Mouse (Mus musculus): ENCODE measurements at regions not wholly inside any gene's neighbourhood (a gene's known extent, or its start where the extent isn't known, plus 50 kb on each side); places are given as distances from the start of the nearest gene placed in this dataset.

DNA sequence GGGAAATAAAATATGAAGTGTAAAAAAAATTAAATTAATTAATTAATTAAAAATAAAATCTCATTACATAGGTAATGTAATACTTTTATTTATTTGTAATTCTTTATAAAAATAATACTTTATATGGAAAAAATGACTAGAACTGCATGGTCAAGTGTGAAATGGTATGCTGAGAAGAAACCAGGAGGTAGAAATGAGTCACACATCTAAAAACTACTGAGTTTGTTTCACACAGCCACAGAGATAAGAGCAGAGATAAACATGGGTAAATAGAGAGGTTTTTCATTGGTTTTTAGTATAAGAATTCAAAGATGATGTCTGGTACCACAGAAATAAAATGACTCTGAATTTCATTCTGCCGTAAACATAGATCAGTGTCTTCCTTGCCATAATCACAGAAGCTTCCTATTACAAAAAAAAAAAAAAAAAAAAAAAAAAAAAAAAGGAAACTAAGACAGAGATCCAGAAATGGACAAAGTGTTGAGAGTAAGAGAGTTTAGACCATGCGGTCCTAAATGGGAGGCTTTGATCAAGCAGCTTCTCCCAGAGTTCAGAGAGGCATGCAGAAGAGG lies 1190.5 kb upstream of the Zeb2 start:
- H3K27ac ChIP-seq: no peak overlapping the region
- H3K4me3 ChIP-seq (replicated peaks): no peak overlapping the region
- no peaks in the 10 kb centered on the region for H3K36me3 ChIP-seq
- H3K9ac ChIP-seq: no peak overlapping the region
- H3K4me2 ChIP-seq (replicated peaks): no peak overlapping the region
- WGBS: 93% methylated on average over 2 of the region's 2 CpGs
- H3K4me1 ChIP-seq (replicated peaks): no peaks in the 10 kb centered on the region
- ATAC-seq: no peak
- no peaks in the 10 kb centered on the region for H3K27me3 ChIP-seq (replicated peaks)
- H3K9me3 ChIP-seq: no peaks in the 10 kb centered on the region

GRCm38 (mm10) chr2:46302627-46303026 lies 1185.4 kb upstream of the Zeb2 start:
- Histone ChIP-seq H3K4me3 (replicated peaks) (no peak overlapping the region), H3K4me2 (replicated peaks) (no peak overlapping the region), H3K27ac (no peak overlapping the region), H3K27me3 (replicated peaks) (no peaks in the 10 kb centered on the region), H3K9ac (no peak overlapping the region), H3K4me1 (replicated peaks) (no peaks in the 10 kb centered on the region), H3K36me3 (no peaks in the 10 kb centered on the region), H3K9me3 (no peaks in the 10 kb centered on the region)
- ATAC-seq: no peak
- 73% methylated on average over 1 of the region's 1 CpGs for WGBS

GRCm38 (mm10) chr2:46297274-46297843 lies 1180.2 kb upstream of the Zeb2 start:
- no peak overlapping the region for H3K9ac ChIP-seq
- H3K27me3 ChIP-seq (replicated peaks): no peaks in the 10 kb centered on the region
- H3K4me2 ChIP-seq (replicated peaks): no peak overlapping the region
- ATAC-seq: no peak
- H3K27ac ChIP-seq: no peak overlapping the region
- H3K36me3 ChIP-seq: no peaks in the 10 kb centered on the region
- no peak overlapping the region for H3K4me3 ChIP-seq (replicated peaks)
- WGBS: 71% methylated on average over 2 of the region's 2 CpGs
- no peaks in the 10 kb centered on the region for H3K4me1 ChIP-seq (replicated peaks)
- no peaks in the 10 kb centered on the region for H3K9me3 ChIP-seq

- ATAC-seq: no peak
- WGBS: 80% methylated on average over 5 of the region's 5 CpGs
Observed at GRCm38 (mm10) chr2:46283929-46284598, 1166.9 kb upstream of the Zeb2 start.

DNA sequence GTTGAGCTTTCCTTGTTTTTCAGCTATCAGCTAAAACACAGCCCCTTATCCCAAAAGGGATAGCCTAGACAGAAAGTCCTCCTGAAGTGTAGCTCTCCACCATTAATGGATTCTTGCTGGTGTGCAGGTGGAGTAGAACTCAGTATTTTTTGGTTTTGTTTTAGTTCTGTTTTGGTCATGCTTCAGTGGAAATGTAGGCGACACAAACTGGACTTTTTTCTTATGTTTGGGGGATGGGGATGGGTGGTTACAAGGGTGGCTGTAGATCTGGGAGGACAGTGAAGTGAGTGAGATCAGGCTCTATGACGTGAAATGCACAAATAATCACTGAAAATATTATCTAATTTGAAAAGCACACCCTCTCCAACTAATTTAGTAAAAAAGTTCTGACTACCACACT lies 1163.6 kb upstream of the Zeb2 start:
- Histone ChIP-seq H3K4me3 (replicated peaks) (no peak overlapping the region), H3K4me1 (replicated peaks) (no peaks in the 10 kb centered on the region), H3K36me3 (no peaks in the 10 kb centered on the region), H3K27ac (no peak overlapping the region), H3K27me3 (replicated peaks) (no peaks in the 10 kb centered on the region), H3K9ac (no peak overlapping the region), H3K9me3 (no peaks in the 10 kb centered on the region), H3K4me2 (replicated peaks) (no peak overlapping the region)
- 77% methylated on average over 2 of the region's 2 CpGs for WGBS
- ATAC-seq: no peak

More at GRCm38 (mm10) chr2:46283929-46284598, 1166.9 kb upstream of the Zeb2 start:
- Histone ChIP-seq H3K9me3 (no peaks in the 10 kb centered on the region), H3K9ac (no peak overlapping the region), H3K4me2 (replicated peaks) (no peak overlapping the region), H3K4me3 (replicated peaks) (no peak overlapping the region), H3K4me1 (replicated peaks) (no peaks in the 10 kb centered on the region), H3K27me3 (replicated peaks) (no peaks in the 10 kb centered on the region), H3K36me3 (no peaks in the 10 kb centered on the region), H3K27ac (no peak overlapping the region)

GRCm38 (mm10) chr2:46261618-46262017 lies 1144.4 kb upstream of the Zeb2 start:
- Histone ChIP-seq H3K27ac (no peak overlapping the region), H3K36me3 (no peaks in the 10 kb centered on the region), H3K9me3 (no peaks in the 10 kb centered on the region), H3K4me1 (replicated peaks) (no peaks in the 10 kb centered on the region), H3K27me3 (replicated peaks) (no peaks in the 10 kb centered on the region), H3K4me2 (replicated peaks) (no peak overlapping the region), H3K9ac (no peak overlapping the region), H3K4me3 (replicated peaks) (no peak overlapping the region)
- no peak for ATAC-seq
- 86% methylated on average over 1 of the region's 1 CpGs for whole genome bisulfite sequencing

- Histone ChIP-seq H3K4me3 (replicated peaks) (no peak overlapping the region), H3K4me1 (replicated peaks) (no peaks in the 10 kb centered on the region), H3K27ac (no peak overlapping the region), H3K9ac (no peak overlapping the region), H3K9me3 (no peaks in the 10 kb centered on the region), H3K4me2 (replicated peaks) (no peak overlapping the region), H3K36me3 (no peaks in the 10 kb centered on the region), H3K27me3 (replicated peaks) (no peaks in the 10 kb centered on the region)
- ATAC-seq: no peak
- WGBS: 88% methylated on average over 7 of the region's 7 CpGs
Observed at GRCm38 (mm10) chr2:46251562-46251961, 1134.4 kb upstream of the Zeb2 start.

DNA sequence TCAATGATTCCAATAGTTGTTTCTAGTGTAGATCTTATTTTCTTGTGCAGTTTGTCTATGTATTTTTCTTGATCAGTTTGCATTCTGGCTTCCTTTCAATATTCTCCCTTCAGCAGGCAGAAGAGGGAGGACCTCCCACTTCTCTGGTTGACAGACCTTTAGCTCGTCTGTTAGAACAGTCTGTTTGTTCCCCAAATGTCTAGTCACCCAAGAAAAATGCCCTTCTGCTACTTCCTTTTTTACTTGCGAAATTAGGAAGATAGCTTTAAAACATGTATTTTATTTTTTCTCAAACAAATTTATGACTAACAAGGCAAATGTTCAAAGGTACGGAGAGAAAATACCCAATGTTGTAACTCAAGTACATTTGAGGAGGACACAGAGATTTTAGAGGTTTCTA lies 1128.5 kb upstream of the Zeb2 start:
- Histone ChIP-seq H3K36me3 (no peaks in the 10 kb centered on the region), H3K9ac (no peak overlapping the region), H3K4me3 (replicated peaks) (no peak overlapping the region), H3K9me3 (no peaks in the 10 kb centered on the region), H3K27me3 (replicated peaks) (no peaks in the 10 kb centered on the region), H3K4me1 (replicated peaks) (no peaks in the 10 kb centered on the region), H3K4me2 (replicated peaks) (no peak overlapping the region), H3K27ac (no peak overlapping the region)
- no peak for ATAC-seq
- WGBS: 63% methylated on average over 3 of the region's 3 CpGs

DNA sequence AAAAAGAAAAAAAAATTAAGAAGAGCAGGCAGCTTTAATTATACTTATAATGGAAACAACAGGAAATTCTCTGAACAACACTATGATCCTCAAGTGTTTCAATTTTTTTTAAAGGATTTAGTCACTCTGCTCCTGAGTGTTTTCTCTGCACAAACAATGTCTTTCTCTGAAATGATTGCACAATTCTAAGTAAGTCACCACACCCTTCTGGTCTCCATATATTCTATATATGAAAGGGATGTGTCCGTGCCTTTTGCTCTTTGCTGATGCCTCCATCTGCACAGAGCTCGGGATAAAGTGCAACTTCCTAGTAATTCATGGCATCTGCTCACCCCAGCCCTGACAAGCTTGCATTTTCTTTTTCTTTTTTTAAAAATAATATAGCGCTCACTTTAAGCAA lies 1127.5 kb upstream of the Zeb2 start:
- Histone ChIP-seq H3K9ac (no peak overlapping the region), H3K4me1 (replicated peaks) (no peaks in the 10 kb centered on the region), H3K27me3 (replicated peaks) (no peaks in the 10 kb centered on the region), H3K4me3 (replicated peaks) (no peak overlapping the region), H3K36me3 (no peaks in the 10 kb centered on the region), H3K27ac (no peak overlapping the region), H3K9me3 (no peaks in the 10 kb centered on the region), H3K4me2 (replicated peaks) (no peak overlapping the region)
- ATAC-seq: no peak
- WGBS: 76% methylated on average over 3 of the region's 3 CpGs

GRCm38 (mm10) chr2:46242806-46243205 lies 1125.6 kb upstream of the Zeb2 start:
- H3K9me3 ChIP-seq: no peaks in the 10 kb centered on the region
- ATAC-seq: no peak
- H3K4me2 ChIP-seq (replicated peaks): no peak overlapping the region
- H3K4me1 ChIP-seq (replicated peaks): no peaks in the 10 kb centered on the region
- H3K27me3 ChIP-seq (replicated peaks): no peaks in the 10 kb centered on the region
- H3K9ac ChIP-seq: no peak overlapping the region
- H3K4me3 ChIP-seq (replicated peaks): no peak overlapping the region
- no peaks in the 10 kb centered on the region for H3K36me3 ChIP-seq
- H3K27ac ChIP-seq: no peak overlapping the region

GRCm38 (mm10) chr2:46239874-46240273 lies 1122.7 kb upstream of the Zeb2 start:
- Histone ChIP-seq H3K36me3 (no peaks in the 10 kb centered on the region), H3K4me2 (replicated peaks) (no peak overlapping the region), H3K4me3 (replicated peaks) (no peak overlapping the region), H3K9me3 (no peaks in the 10 kb centered on the region), H3K27ac (no peak overlapping the region), H3K9ac (no peak overlapping the region), H3K27me3 (replicated peaks) (no peaks in the 10 kb centered on the region), H3K4me1 (replicated peaks) (no peaks in the 10 kb centered on the region)
- ATAC-seq: no peak
- 47% methylated on average over 4 of the region's 4 CpGs for WGBS

DNA sequence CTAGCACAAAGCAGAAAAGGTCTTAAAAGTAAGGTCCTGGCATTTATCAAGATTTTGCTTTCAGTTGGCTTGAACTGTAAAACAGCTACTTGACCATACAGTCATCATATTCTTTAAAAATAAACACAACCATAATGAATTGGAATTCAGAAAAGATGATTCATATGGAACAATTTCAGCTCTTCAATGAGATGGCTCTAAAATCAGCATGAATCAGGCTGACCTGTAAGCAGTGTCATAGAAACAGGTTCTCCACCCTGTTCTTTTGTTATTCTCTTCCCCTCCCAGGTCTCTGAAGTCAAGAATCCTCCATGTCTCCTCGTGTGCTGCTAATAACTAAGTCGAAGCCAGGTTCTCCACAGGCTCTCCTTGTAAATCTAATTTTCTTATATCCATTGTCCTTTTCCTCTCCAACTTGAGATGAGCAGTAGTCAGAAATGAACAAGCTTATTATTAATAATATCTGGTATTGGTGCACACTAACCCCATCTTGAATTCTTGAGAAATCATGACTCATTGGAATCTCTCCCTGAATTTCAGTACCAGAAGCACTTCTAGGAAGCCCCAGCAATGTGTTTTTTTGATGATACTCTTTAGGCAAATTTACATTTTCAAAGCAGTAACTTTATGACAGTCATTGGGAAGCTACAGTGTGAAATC lies 1113.7 kb upstream of the Zeb2 start:
- no peak for ATAC-seq
- WGBS: 68% methylated on average over 2 of the region's 2 CpGs

More for the DNA sequence above, 1113.7 kb upstream of the Zeb2 start:
- Histone ChIP-seq H3K4me1 (replicated peaks) (no peaks in the 10 kb centered on the region), H3K4me2 (replicated peaks) (no peak overlapping the region), H3K9me3 (no peaks in the 10 kb centered on the region), H3K27me3 (replicated peaks) (no peaks in the 10 kb centered on the region), H3K36me3 (no peaks in the 10 kb centered on the region), H3K4me3 (replicated peaks) (no peak overlapping the region), H3K27ac (no peak overlapping the region), H3K9ac (no peak overlapping the region)

Data from intestine, embryonic 15.5 days (tissue).